Mouse (Mus musculus) mouse embryonic stem cell (cell line): ENCODE results near the gene Tcn2.

Source experiments
- in situ Hi-C, 2 experiments: fragments of 300-500 bp; cut with MboI; formaldehyde crosslinking; loops; 1 replicate in 1 of 2; 3 replicates in 1 of 2; pipeline ENCODE4 v1.14.3; 2019 to 2020; ENCODE audit warnings: low sequenced_read_pairs in 2 of 2, low pct_unique_long_range_greater_than_20kb in 1 of 2, mixed read lengths in 1 of 2; ENCODE audit not compliant: unreplicated experiment in 1 of 2

Tcn2 gene

GRCm38 (mm10) chr11:3904673-3905072 is 27.3 kb downstream of the Tcn2 start:
- in situ Hi-C loops, result no loop called here

- in situ Hi-C loops, result no loop called here
These were observed 28.9 kb downstream of the Tcn2 start for GRCm38 (mm10) chr11:3903046-3903445.

DNA sequence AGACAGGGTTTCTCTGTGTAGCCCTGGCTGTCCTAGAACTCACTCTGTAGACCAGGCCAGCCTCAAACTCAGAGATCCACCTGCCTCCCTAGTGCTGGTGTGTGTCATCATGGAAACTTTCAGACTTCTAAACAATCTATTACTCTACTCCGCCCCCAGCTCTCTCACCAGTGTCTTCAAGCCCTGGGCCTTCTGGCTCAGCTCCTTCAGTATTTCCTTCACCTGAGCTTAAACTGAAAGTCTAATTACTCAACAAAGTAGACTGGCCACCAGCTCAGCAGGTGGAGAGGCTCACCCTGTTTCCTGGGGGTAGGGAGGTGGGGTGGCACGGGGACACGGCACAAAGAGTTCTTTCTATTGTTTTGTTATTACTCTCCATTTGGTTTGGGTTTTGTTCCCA is 29.4 kb downstream of the Tcn2 start:
- in situ Hi-C loops, result no loop called here

- in situ Hi-C loops, result no loop called here
These were observed 31.7 kb downstream of the Tcn2 start for GRCm38 (mm10) chr11:3900296-3900695.

DNA sequence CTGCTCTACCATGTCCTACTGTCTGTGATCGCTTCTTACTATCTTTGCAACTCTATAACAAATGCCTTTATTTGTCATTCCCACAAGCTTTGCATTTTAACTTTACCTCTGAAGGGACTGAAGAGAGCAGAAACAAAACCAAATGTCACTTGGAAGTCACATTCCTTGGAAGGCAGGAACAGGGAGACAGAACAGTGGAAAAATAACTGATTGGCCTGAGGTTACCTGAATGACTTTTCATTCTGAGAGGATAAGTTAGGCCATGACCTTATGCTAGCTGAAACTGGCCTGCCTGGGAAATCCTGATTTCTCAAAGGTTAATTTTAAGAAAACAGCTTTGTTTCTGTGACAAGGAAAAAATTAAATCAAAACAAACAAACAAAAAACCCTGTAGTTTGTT is 36.0 kb downstream of the Tcn2 start:
- in situ Hi-C loops, result no loop called here

DNA sequence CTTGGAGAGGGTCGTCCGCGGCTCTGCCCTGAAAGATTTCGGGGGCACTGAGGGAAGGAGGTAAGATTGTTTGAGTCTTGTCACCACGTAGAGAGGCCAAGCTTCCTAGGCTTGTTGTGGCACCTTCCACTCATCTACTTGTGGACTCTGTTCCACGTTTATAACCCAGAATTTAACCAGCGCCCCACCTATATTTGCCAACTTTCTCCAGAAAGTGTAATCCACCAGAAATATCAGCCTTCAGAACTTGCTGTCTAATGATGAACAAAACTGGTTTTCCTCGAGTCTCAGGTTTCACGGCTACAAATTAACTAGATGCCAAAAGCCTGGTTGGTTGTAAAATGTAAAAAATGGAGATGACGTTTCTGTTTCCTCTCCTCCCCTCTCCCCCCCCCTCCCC is 36.5 kb downstream of the Tcn2 start:
- in situ Hi-C loops, result no loop called here

DNA sequence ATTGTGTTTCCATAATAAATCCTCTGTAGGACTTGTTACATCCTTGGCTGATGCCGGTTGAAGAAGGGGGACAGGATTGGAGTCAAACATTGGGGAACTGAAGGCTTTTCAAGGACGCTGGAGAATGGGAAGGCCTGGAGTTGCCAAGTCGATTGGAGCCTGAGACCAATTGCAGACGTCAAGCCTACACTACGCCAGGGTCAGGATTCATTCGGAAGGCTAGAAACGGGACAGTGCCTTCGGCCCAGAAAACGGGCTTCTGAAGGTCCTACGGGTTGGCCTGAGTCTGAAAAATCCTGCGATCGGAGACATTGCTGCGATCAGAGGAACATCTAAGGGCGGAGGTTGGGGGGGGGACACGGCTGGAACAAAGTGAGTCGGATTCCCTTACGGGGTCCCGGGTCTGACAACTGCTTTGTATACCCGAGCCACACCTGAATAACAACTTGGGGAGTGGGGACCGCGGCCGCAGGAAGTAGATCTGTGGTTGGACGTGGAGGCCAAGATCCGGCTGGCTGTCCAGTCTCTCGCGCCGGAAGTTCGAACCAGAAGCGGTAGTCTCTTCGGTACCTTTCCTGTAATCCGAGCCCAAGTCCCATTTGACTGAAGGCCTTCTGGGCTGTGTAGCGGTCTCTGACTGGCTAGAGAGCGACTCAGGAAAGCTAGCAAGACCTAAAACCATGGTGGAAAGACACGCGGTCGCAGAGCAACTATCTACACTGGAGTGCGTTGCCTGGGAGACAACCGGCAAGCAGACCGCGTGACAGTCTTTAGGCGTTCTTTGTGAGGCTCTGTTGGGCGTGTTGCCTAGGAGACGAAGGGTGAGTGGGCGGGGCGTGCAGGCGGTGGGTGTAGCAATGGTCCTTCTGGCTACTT is 37.3 kb downstream of the Tcn2 start, which contains the start of the genes 4921536K21Rik and Dusp18:
Gene 4921536K21Rik, minus strand, starts transcription at position 693 of the 876 bp plus-strand sequence.
Gene Dusp18, plus strand, starts transcription at position 835 of the 876 bp plus-strand sequence.
- in situ Hi-C loops, result no loop called here

- in situ Hi-C loops, result no loop called here
These were observed 38.0 kb downstream of the Tcn2 start for GRCm38 (mm10) chr11:3893970-3894369.

GRCm38 (mm10) chr11:3887331-3887730 is 44.6 kb downstream of the Tcn2 start:
- in situ Hi-C loops, result no loop called here

DNA sequence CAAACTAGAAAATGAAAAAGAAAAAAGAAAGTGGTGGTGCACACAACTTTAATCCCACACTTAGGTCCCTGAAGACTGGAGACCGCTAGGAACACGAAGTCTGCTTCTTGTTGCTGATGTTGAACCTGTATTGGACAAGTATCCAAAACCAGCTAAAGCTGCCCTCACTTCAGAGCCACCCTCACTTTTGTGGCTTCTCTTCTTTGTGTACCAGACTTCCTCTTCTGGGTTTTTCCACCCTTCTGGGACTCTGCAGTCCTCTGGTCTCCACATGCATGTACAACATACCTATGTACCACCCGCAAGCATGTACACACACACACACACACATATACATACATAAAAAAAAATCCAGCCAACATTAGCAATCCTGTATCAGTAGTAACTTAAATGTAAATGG is 48.2 kb downstream of the Tcn2 start:
- in situ Hi-C loops, result no loop called here

GRCm38 (mm10) chr11:3879836-3880235 is 52.1 kb downstream of the Tcn2 start:
- in situ Hi-C loops, result no loop called here

DNA sequence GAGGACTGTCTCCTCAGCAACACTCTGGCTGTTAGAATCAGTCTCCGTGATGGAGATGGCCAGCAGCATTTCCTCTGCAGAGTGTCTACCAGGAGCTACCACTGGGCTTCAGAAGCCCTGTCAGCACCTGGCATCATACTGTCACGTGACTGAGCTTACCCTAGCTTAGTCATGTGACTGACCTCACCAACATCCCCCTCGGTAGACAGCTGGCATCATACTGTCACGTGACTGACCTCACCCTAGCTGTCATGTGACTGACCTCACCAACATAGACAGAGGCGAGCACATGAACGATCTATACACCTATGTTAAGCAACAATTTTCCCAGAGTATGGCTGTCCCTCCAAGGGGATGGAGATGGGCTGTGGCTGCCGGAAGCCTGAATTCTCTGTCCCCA is 53.3 kb downstream of the Tcn2 start:
- in situ Hi-C loops, result no loop called here

- in situ Hi-C loops, result no loop called here
These were observed 55.5 kb downstream of the Tcn2 start for GRCm38 (mm10) chr11:3876419-3876818.
